ENCODE assay signal across 11 mouse cellular contexts in genomic region chr3:144318761-144319467, GRCm38 (mm10).
A peak's percentile ranks its signal among the peaks of the same experiment; 100 is the strongest.
DNase-seq lines count a peak whose midpoint lies in the region; ATAC-seq and TF ChIP-seq lines count a peak whose summit lies in the region.
"Had no signal": no experiment of that assay in that cellular context is flagged by ENCODE, and none has a peak within 500 bp of the region (broad histone marks: within the 10 kb centered on the region; RNA-seq: fewer than 3 reads in every experiment).

No protein-coding gene starts in this region.

- ATAC-seq in hindbrain, embryonic 13.5 days (ENCODE audit: low FRiP score): peak; percentile 87

- H3K27ac ChIP-seq in cerebellum, adult 2 months (ENCODE audit: insufficient read depth, low read length): no peak overlapping the region
- H3K27ac ChIP-seq in hindbrain, embryonic 13.5 days: peak overlapping the region; percentile 80

- peak; percentile 11 to 12 for DNase-seq in cerebellum, adult 2 months
- DNase-seq in cerebellum, adult 9-11 months: no peak
- DNase-seq in left cerebral cortex, postnatal 14 days (ENCODE audit: low spot score in 2 of 2): peak; percentile 56 to 74
- peak; percentile 64 for DNase-seq in retina, postnatal 1 day
- no peak for DNase-seq in kidney, adult 9 months
- no peak for DNase-seq in thymus, postnatal 25 days
- no peak for DNase-seq in liver
- DNase-seq: gastrocnemius, postnatal 25 days; kidney, postnatal 25 days had no signal

- peak overlapping the region; percentile 33 for H3K4me2 ChIP-seq in hindbrain, embryonic 13.5 days

- H3K27me3 ChIP-seq in cerebellum, adult 2 months (ENCODE audit: control insufficient read depth, insufficient read depth, low read length): no peaks in the 10 kb centered on the region
- no peaks in the 10 kb centered on the region for H3K27me3 ChIP-seq in hindbrain, embryonic 13.5 days
- H3K27me3 ChIP-seq: Patski had no signal

- H3K9ac ChIP-seq in hindbrain, embryonic 13.5 days: peak overlapping the region; percentile 55; the same call in 1 of the 2 replicates

- 8% methylated on average over 16 of the region's 16 CpGs for whole genome bisulfite sequencing in cerebellum, adult 2 months
- WGBS in hindbrain, embryonic 13.5 days: 35% methylated on average over 16 of the region's 16 CpGs

- H3K9me3 ChIP-seq in hindbrain, embryonic 13.5 days: no peaks in the 10 kb centered on the region

- no peak overlapping the region for H3K4me3 ChIP-seq in cerebellum, adult 2 months (replicated peaks; ENCODE audit: insufficient read depth, low read depth, low read length)
- no peak overlapping the region for H3K4me3 ChIP-seq in hindbrain, embryonic 13.5 days

- H3K4me1 ChIP-seq in cerebellum, adult 2 months (ENCODE audit: control insufficient read depth, insufficient read depth, low read length): no peaks in the 10 kb centered on the region
- peaks cover 21% of the 10 kb centered on the region for H3K4me1 ChIP-seq in hindbrain, embryonic 13.5 days (replicated peaks)

- H3K36me3 ChIP-seq in hindbrain, embryonic 13.5 days: no peaks in the 10 kb centered on the region

- no peak for TF ChIP-seq POLR2A in cerebellum, adult 2 months (IDR thresholded peaks at IDR 0.05; ENCODE audit: borderline replicate concordance, insufficient read depth, low read length)

- intact Hi-C loops in left cerebral cortex, postnatal 14 days (cut with DNase I): no loop called here

- no peak for TF ChIP-seq CTCF in cerebellum, adult 2 months (IDR thresholded peaks at IDR 0.05; ENCODE audit: borderline replicate concordance, insufficient read depth, low read depth, low read length)

Comparison
In these comparisons a context has a peak if more than half of its experiments do, and no peak if none do; other contexts are left out.
1. DNase-seq: peak in cerebellum, adult 2 months (2 of 2), left cerebral cortex, postnatal 14 days (2 of 2) and retina, postnatal 1 day (single experiment); none in cerebellum, adult 9-11 months (single experiment), kidney, adult 9 months (single experiment), thymus, postnatal 25 days (single experiment) and liver (single experiment).